Mouse (Mus musculus): Measurements from ENCODE around the gene Mapk8. TPM values are rescaled to one million over a fixed set of nuclear protein-coding genes. Genes with fewer than 3 reads are reported as not detected.

Mapk8 gene
- total RNA-seq, 1 experiment: 19.6 TPM

DNA sequence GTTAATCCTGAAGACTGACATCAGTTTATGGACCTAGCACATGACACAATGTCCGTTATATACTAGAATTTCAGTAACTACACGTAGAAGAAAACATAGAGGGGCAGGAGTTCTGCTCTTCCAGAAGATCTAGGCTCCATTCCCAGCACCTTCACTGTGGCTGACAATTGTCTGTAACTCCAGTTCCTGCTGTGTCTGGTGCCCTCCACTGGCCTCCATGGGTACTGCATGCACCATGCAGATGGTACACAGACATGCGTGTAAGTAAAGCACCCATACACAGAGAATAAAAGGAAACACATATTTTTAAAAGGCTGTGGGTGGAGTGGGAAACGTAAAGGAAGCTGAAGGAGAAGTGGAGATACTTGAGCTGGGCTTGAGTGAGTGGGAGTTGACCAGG, 113.1 kb downstream of the Mapk8 start:
- in situ Hi-C loops (cut with MboI; ENCODE audit: low sequenced_read_pairs in 2 of 2, unreplicated experiment in 2 of 2): no loop called here
- H3K4me3 ChIP-seq (ENCODE audit: insufficient read depth in 1 of 2, low read depth in 1 of 2, low read length in 2 of 2, poor library complexity in 1 of 2, severe bottlenecking in 1 of 2): no peak overlapping the region
- H3K9ac ChIP-seq (ENCODE audit: insufficient read depth, low read depth, low read length, poor library complexity, severe bottlenecking): no peak overlapping the region
- H3K36me3 ChIP-seq (ENCODE audit: control insufficient read depth, insufficient read depth, low read length, poor library complexity, severe bottlenecking): no peaks in the 10 kb centered on the region
- H3K9me3 ChIP-seq (ENCODE audit: control insufficient read depth, insufficient read depth, low read depth, low read length): no peaks in the 10 kb centered on the region
- TF ChIP-seq ZC3H11A (IDR thresholded peaks at IDR 0.05; ENCODE audit: borderline replicate concordance, low read depth, low read length): no peak
- no peak for TF ChIP-seq ZNF384 (IDR thresholded peaks at IDR 0.05; ENCODE audit: low read depth, low read length)
- no peak for TF ChIP-seq HCFC1 (IDR thresholded peaks at IDR 0.05; ENCODE audit: borderline replicate concordance, insufficient read depth, low read length)
- TF ChIP-seq MAFK (IDR thresholded peaks at IDR 0.05; ENCODE audit: insufficient read depth, low read depth, low read length): no peak
- TF ChIP-seq CHD2 (IDR thresholded peaks at IDR 0.05; ENCODE audit: low read depth, low read length): no peak
- no peak for DNase-seq (ENCODE audit: low read depth, low spot score)
- H3K27ac ChIP-seq (ENCODE audit: insufficient read depth, low read depth, low read length, poor library complexity, severe bottlenecking): no peak overlapping the region
- peaks cover 0 to 18% of the 10 kb centered on the region in 2 experiments; a peak in 2 of 4 replicates for H3K4me1 ChIP-seq (ENCODE audit: control insufficient read depth in 2 of 2, insufficient read depth in 2 of 2, low read length in 2 of 2, poor library complexity in 1 of 2)

DNA sequence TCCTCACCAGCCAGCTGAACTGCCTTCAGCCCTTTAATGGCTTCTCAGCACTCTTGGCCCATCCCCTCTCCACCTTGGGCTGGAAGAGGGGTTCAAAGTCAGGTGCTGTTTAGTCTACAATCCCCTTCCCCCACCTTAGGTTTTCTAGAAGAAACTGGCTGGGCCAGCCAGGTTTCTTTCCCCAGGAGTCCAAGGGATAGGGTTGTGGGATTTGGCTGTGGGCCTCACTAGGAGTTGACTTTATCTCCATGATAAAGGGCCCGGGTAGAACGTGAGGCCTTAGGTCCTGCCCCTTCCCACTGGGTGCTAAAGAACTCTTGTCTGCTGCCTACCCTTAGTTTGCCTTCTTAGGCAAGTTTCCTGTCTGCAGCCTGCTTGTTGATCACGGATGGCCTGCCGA, 115.3 kb downstream of the Mapk8 start:
- TF ChIP-seq ZNF384 (IDR thresholded peaks at IDR 0.05; ENCODE audit: low read depth, low read length) (no peak), MAFK (IDR thresholded peaks at IDR 0.05; ENCODE audit: insufficient read depth, low read depth, low read length) (no peak), ZC3H11A (IDR thresholded peaks at IDR 0.05; ENCODE audit: borderline replicate concordance, low read depth, low read length) (no peak), HCFC1 (IDR thresholded peaks at IDR 0.05; ENCODE audit: borderline replicate concordance, insufficient read depth, low read length) (no peak), CHD2 (IDR thresholded peaks at IDR 0.05; ENCODE audit: low read depth, low read length) (no peak)
- H3K36me3 ChIP-seq (ENCODE audit: control insufficient read depth, insufficient read depth, low read length, poor library complexity, severe bottlenecking): no peaks in the 10 kb centered on the region
- H3K4me1 ChIP-seq (ENCODE audit: control insufficient read depth in 2 of 2, insufficient read depth in 2 of 2, low read length in 2 of 2, poor library complexity in 1 of 2): peaks cover 3 to 34% of the 10 kb centered on the region in 2 experiments; a peak in 2 of 4 replicates
- H3K27ac ChIP-seq (ENCODE audit: insufficient read depth, low read depth, low read length, poor library complexity, severe bottlenecking): peak overlapping the region; percentile 72; the same call in 1 of the 2 replicates
- peak overlapping the region; percentile 14; the same call in 1 of the 2 replicates for H3K9ac ChIP-seq (ENCODE audit: insufficient read depth, low read depth, low read length, poor library complexity, severe bottlenecking)
- no peaks in the 10 kb centered on the region for H3K9me3 ChIP-seq (ENCODE audit: control insufficient read depth, insufficient read depth, low read depth, low read length)
- DNase-seq (ENCODE audit: low read depth, low spot score): no peak
- 0 out of 4 replicates have a peak overlapping the region, but pooled peaks of 1 of the 2 experiments have one; percentile 5 for H3K4me3 ChIP-seq (ENCODE audit: insufficient read depth in 1 of 2, low read depth in 1 of 2, low read length in 2 of 2, poor library complexity in 1 of 2, severe bottlenecking in 1 of 2)
- in situ Hi-C loops (cut with MboI; ENCODE audit: low sequenced_read_pairs in 2 of 2, unreplicated experiment in 2 of 2): no loop called here

DNA sequence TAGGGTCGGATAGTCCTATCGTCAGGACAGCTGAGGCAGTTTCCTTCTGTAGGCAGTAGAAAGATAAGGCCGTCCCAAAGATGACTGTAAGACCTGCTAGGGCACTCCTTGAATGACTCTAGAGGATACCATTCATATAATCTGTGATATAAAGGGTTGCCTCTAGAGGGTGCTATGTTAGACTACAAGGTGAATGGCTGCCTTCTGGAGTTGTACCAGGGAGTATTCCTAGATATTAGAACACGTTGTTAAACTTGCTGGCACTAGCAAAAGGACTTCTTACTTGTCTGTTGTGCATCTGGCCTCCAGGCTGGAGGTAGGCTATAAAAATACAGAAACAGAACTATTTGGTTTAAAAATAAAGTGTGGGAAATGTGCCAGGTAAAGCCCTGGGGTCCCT, 116.0 kb downstream of the Mapk8 start:
- Histone ChIP-seq H3K9ac (ENCODE audit: insufficient read depth, low read depth, low read length, poor library complexity, severe bottlenecking) (no peak overlapping the region), H3K4me3 (ENCODE audit: insufficient read depth in 1 of 2, low read depth in 1 of 2, low read length in 2 of 2, poor library complexity in 1 of 2, severe bottlenecking in 1 of 2) (no peak overlapping the region), H3K36me3 (ENCODE audit: control insufficient read depth, insufficient read depth, low read length, poor library complexity, severe bottlenecking) (no peaks in the 10 kb centered on the region), H3K9me3 (ENCODE audit: control insufficient read depth, insufficient read depth, low read depth, low read length) (no peaks in the 10 kb centered on the region), H3K27ac (ENCODE audit: insufficient read depth, low read depth, low read length, poor library complexity, severe bottlenecking) (peak overlapping the region; percentile 72; the same call in 1 of the 2 replicates), H3K4me1 (ENCODE audit: control insufficient read depth in 2 of 2, insufficient read depth in 2 of 2, low read length in 2 of 2, poor library complexity in 1 of 2) (peaks cover 3 to 34% of the 10 kb centered on the region in 2 experiments; a peak in 2 of 4 replicates)
- in situ Hi-C loops (cut with MboI; ENCODE audit: low sequenced_read_pairs in 2 of 2, unreplicated experiment in 2 of 2): no loop called here
- TF ChIP-seq HCFC1 (IDR thresholded peaks at IDR 0.05; ENCODE audit: borderline replicate concordance, insufficient read depth, low read length) (no peak), MAFK (IDR thresholded peaks at IDR 0.05; ENCODE audit: insufficient read depth, low read depth, low read length) (no peak), CHD2 (IDR thresholded peaks at IDR 0.05; ENCODE audit: low read depth, low read length) (no peak), ZNF384 (IDR thresholded peaks at IDR 0.05; ENCODE audit: low read depth, low read length) (no peak), ZC3H11A (IDR thresholded peaks at IDR 0.05; ENCODE audit: borderline replicate concordance, low read depth, low read length) (no peak)
- no peak for DNase-seq (ENCODE audit: low read depth, low spot score)

DNA sequence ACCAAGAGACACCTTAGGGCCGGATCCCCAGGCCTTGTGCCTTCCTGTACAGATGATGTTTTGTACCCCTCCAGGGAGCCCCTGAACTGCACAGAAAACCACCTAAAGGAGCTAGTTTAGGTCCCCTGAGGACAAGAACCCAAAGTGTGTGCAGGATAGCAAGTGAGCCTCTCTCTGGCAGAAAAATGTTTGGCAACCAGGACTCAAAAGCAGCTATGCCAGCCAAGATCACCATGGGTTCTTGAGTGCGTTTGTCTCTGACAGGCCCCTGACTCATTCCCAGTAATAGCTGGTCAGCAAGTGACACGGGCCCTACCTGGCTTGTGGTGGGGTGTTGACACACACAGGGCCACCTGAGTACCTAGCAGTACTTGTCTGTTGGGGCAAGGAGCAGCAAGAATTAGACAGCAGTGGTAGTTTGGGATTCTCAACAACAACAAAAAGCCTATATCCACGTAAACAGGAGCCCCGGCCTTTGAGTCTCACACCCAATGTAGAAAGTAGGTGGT, 117.6 kb downstream of the Mapk8 start:
- peaks cover 3 to 36% of the 10 kb centered on the region in 2 experiments; a peak in 2 of 4 replicates for H3K4me1 ChIP-seq (ENCODE audit: control insufficient read depth in 2 of 2, insufficient read depth in 2 of 2, low read length in 2 of 2, poor library complexity in 1 of 2)
- H3K27ac ChIP-seq (ENCODE audit: insufficient read depth, low read depth, low read length, poor library complexity, severe bottlenecking): no peak overlapping the region
- H3K9ac ChIP-seq (ENCODE audit: insufficient read depth, low read depth, low read length, poor library complexity, severe bottlenecking): no peak overlapping the region
- H3K4me3 ChIP-seq (ENCODE audit: insufficient read depth in 1 of 2, low read depth in 1 of 2, low read length in 2 of 2, poor library complexity in 1 of 2, severe bottlenecking in 1 of 2): no peak overlapping the region
- in situ Hi-C loops (cut with MboI; ENCODE audit: low sequenced_read_pairs in 2 of 2, unreplicated experiment in 2 of 2): no loop called here
- DNase-seq (ENCODE audit: low read depth, low spot score): no peak
- H3K9me3 ChIP-seq (ENCODE audit: control insufficient read depth, insufficient read depth, low read depth, low read length): no peaks in the 10 kb centered on the region
- no peaks in the 10 kb centered on the region for H3K36me3 ChIP-seq (ENCODE audit: control insufficient read depth, insufficient read depth, low read length, poor library complexity, severe bottlenecking)
- TF ChIP-seq ZNF384 (IDR thresholded peaks at IDR 0.05; ENCODE audit: low read depth, low read length): no peak
- no peak for TF ChIP-seq HCFC1 (IDR thresholded peaks at IDR 0.05; ENCODE audit: borderline replicate concordance, insufficient read depth, low read length)
- no peak for TF ChIP-seq ZC3H11A (IDR thresholded peaks at IDR 0.05; ENCODE audit: borderline replicate concordance, low read depth, low read length)
- no peak for TF ChIP-seq MAFK (IDR thresholded peaks at IDR 0.05; ENCODE audit: insufficient read depth, low read depth, low read length)
- no peak for TF ChIP-seq CHD2 (IDR thresholded peaks at IDR 0.05; ENCODE audit: low read depth, low read length)
